Mouse (Mus musculus) liver, adult 2 months (tissue): ENCODE data around the gene Tmeff1.

Experiments
- CTCF ChIP-seq: fragments of 200-500 bp; IDR thresholded peaks from 2 replicates; pipeline ENCODE4 v1.5.1; 2011; ENCODE audit warnings: low read depth, low read length, control low read depth
- POLR2A ChIP-seq: fragments of 200-500 bp; IDR thresholded peaks from 2 replicates; pipeline ENCODE4 v1.6.1; 2011; ENCODE audit warnings: low read length, control low read depth; ENCODE audit not compliant: insufficient read depth; ENCODE audit errors: extremely low read depth

GRCm38 (mm10) chr4:48610251-48610650 is 25.3 kb downstream of the Tmeff1 start:
- no peak for TF ChIP-seq CTCF
- TF ChIP-seq POLR2A = no peak
